Mouse (Mus musculus) MEL (cell line): ENCODE measurements around the gene Adarb1.

ENCODE experiments used
- CTCF ChIP-seq, 3 experiments: IDR thresholded peaks in 2 of 3; conservative IDR thresholded peaks in 1 of 3; 2 replicates each; pipeline ENCODE4 v1.5.1; 2011 to 2012; ENCODE audit warnings: low read length in 3 of 3, low read depth in 2 of 3, mild to moderate bottlenecking in 2 of 3, improper control_type of control experiment in 1 of 3, inconsistent platforms in 1 of 3, mixed read lengths in 1 of 3, moderate library complexity in 1 of 3; ENCODE audit not compliant: control insufficient read depth in 1 of 3, insufficient read depth in 1 of 3, poor library complexity in 1 of 3, severe bottlenecking in 1 of 3
- NRF1 ChIP-seq: IDR thresholded peaks from 2 replicates; pipeline ENCODE4 v1.6.1; 2014; ENCODE audit warnings: low read depth, mild to moderate bottlenecking, inconsistent platforms, low read length, improper control_type of control experiment, moderate library complexity; ENCODE audit not compliant: poor library complexity, insufficient read depth, severe bottlenecking
- UBTF ChIP-seq: IDR thresholded peaks from 2 replicates; pipeline ENCODE4 v1.6.1; 2012; ENCODE audit warnings: low read depth, mild to moderate bottlenecking, inconsistent platforms, low read length, improper control_type of control experiment, moderate library complexity, borderline replicate concordance; ENCODE audit not compliant: insufficient read depth

DNA sequence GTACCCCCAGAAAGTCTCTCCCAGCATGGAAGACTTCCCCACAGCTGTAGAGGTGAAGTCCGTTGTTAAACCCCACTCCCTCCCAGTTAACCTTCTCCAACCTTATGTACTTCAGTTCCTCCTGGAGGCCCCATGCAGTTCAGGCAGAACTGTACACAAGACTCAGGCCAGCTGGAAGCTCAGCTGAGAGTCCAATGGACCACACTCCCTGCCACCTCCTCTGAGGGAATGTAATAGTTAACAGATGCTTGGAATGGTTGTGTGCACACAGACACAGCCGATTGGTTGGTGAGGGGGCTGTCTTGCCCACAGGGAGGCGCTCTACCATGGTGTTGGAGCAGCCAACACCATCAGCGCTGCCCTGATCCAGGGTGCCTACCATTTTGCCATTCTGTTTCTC, 24.2 kb upstream of the Adarb1 start:
- TF ChIP-seq NRF1 (no peak), CTCF (IDR thresholded peaks at IDR 0.05 in 2 of 3, conservative IDR thresholded peaks at IDR 0.05 in 1 of 3; ENCODE audit: control insufficient read depth in 1 of 3, insufficient read depth in 1 of 3, low read depth in 2 of 3, low read length in 3 of 3, poor library complexity in 1 of 3, severe bottlenecking in 1 of 3) (peak; percentile 6 to 39 (median 31); a peak in 4 of 6 replicates), UBTF (no peak)
